ENCODE assay signal across 15 mouse cellular contexts in genomic region chr2:167118046-167118445, GRCm38 (mm10). TPM values are rescaled to one million over a fixed set of nuclear protein-coding genes. Genes with fewer than 3 reads are reported as not detected.
DNase-seq lines count a peak whose midpoint lies in the region.
"Had no signal": no experiment of that assay in that cellular context is flagged by ENCODE, and none has a peak within 500 bp of the region (broad histone marks: within the 10 kb centered on the region; RNA-seq: fewer than 3 reads in every experiment).

No protein-coding gene starts in this region.

- WGBS in heart, embryonic 10.5 days, result 68% methylated on average over 10 of the region's 10 CpGs

- no peaks in the 10 kb centered on the region for H3K36me3 ChIP-seq in heart, embryonic 10.5 days
- H3K36me3 ChIP-seq: embryonic facial prominence, embryonic 15.5 days; hindbrain, embryonic 13.5 days; liver, embryonic 15.5 days; neural tube, embryonic 15.5 days had no signal

- H3K4me1 ChIP-seq in heart, embryonic 10.5 days, result peaks cover 11% of the 10 kb centered on the region
- H3K4me1 ChIP-seq: embryonic facial prominence, embryonic 15.5 days; liver, embryonic 15.5 days had no signal

- intact Hi-C loops in left cerebral cortex, postnatal 4 days (cut with DNase I), result no loop called here

- H3K9me3 ChIP-seq in heart, embryonic 10.5 days, result no peaks in the 10 kb centered on the region
- H3K9me3 ChIP-seq: embryonic facial prominence, embryonic 15.5 days; hindbrain, embryonic 13.5 days; liver, embryonic 15.5 days; neural tube, embryonic 15.5 days had no signal

- peaks cover 17% of the 10 kb centered on the region for H3K27me3 ChIP-seq in heart, embryonic 10.5 days (ENCODE audit: insufficient read depth, poor library complexity, severe bottlenecking)
- H3K27me3 ChIP-seq: embryonic facial prominence, embryonic 15.5 days; hindbrain, embryonic 13.5 days; liver, embryonic 15.5 days; neural tube, embryonic 15.5 days had no signal

- H3K4me3 ChIP-seq in heart, embryonic 10.5 days, result no peak overlapping the region
- H3K4me3 ChIP-seq: embryonic facial prominence, embryonic 15.5 days; hindbrain, embryonic 13.5 days; liver, embryonic 15.5 days; neural tube, embryonic 15.5 days had no signal

- DNase-seq in heart, adult 18-20 months, result peak; percentile 58 to 88
- DNase-seq in heart, embryonic 10.5 days (ENCODE audit: low spot score), result no peak
- DNase-seq in adrenal gland, postnatal 14 days, result peak; percentile 55
- peak; percentile 47 for DNase-seq in heart, postnatal 4 days
- DNase-seq in lung, postnatal 14 days, result peak; percentile 37
- DNase-seq in layer of hippocampus, adult 9-10 months (ENCODE audit: low spot score), result no peak
- DNase-seq in left cerebral cortex, postnatal 4 days, result no peak
- no peak for DNase-seq in layer of hippocampus, adult 11-12 months (ENCODE audit: low spot score)
- DNase-seq: cerebellum, adult 9-10 months; midbrain, embryonic 14.5 days; thymus, postnatal 14 days had no signal

- no peak overlapping the region for H3K27ac ChIP-seq in heart, embryonic 10.5 days
- H3K27ac ChIP-seq: embryonic facial prominence, embryonic 15.5 days; hindbrain, embryonic 13.5 days; liver, embryonic 15.5 days; neural tube, embryonic 15.5 days had no signal

RNA-seq across cellular contexts. Expression of gene Znfx1, which starts 55.2 kb away (rescaled TPM):
- total RNA-seq in heart, adult 18-20 months (2021), result 10 to 100 TPM; 40.6 to 45.6 TPM
- 6.5 and 7.3 TPM in 2 replicates for polyA plus RNA-seq in heart, embryonic 10.5 days (2016; fragmentation: Nextera tagmentation; extraction: Ambion mirVana)
- total RNA-seq in adrenal gland, postnatal 14 days (2021), result 37.7 and 43.5 TPM in 2 replicates
- total RNA-seq in heart, postnatal 4 days (2021), result 10 to 100 TPM; 19.7 to 22.4 TPM
- 10 to 100 TPM; 30.3 to 32.1 TPM for total RNA-seq in left cerebral cortex, postnatal 4 days (2021)

Comparison
In these comparisons a context has a peak if more than half of its experiments do, and no peak if none do; other contexts are left out.
1. DNase-seq: peak in heart, adult 18-20 months (2 of 2), adrenal gland, postnatal 14 days (single experiment), heart, postnatal 4 days (single experiment) and lung, postnatal 14 days (single experiment); none in heart, embryonic 10.5 days (single experiment), layer of hippocampus, adult 9-10 months (single experiment), left cerebral cortex, postnatal 4 days (single experiment) and layer of hippocampus, adult 11-12 months (single experiment).